Mouse (Mus musculus) hindbrain, embryonic 15.5 days (tissue): Measurements from ENCODE around the gene Crnkl1. TPM values are rescaled to one million over a fixed set of nuclear protein-coding genes. Genes with fewer than 3 reads are reported as not detected.
A peak's percentile ranks its signal among the peaks of the same experiment; 100 is the strongest.

Experiments used
- ATAC-seq: fragments of 200-750 bp; cut with Nextera tagmentation; 2 replicates; pipeline ENCODE4 v1.8.0; 2017; ENCODE audit warnings: low read depth, moderate number of reproducible peaks, moderate TSS enrichment; ENCODE audit not compliant: low FRiP score
- H3K27ac ChIP-seq: fragments of 300-500 bp; sonication (generic); replicated peaks from 2 replicates; pipeline ENCODE4 v1.5.1; 2015; ENCODE audit warnings: mild to moderate bottlenecking, inconsistent platforms
- H3K27me3 ChIP-seq: fragments of 300-500 bp; sonication (generic); 2 replicates; pipeline ENCODE4 v1.6.1; 2015; ENCODE audit warnings: control low read depth, inconsistent platforms
- H3K36me3 ChIP-seq: fragments of 300-500 bp; sonication (generic); 2 replicates; pipeline ENCODE4 v1.6.1; 2015; ENCODE audit warnings: control low read depth, inconsistent platforms
- H3K4me1 ChIP-seq: fragments of 300-500 bp; sonication (generic); replicated peaks from 2 replicates; pipeline ENCODE4 v1.6.1; 2015; ENCODE audit warnings: control low read depth, inconsistent platforms
- H3K4me2 ChIP-seq: fragments of 300-500 bp; sonication (generic); 2 replicates; pipeline ENCODE4 v1.6.1; 2015; ENCODE audit warnings: moderate library complexity, mild to moderate bottlenecking, inconsistent platforms
- H3K4me3 ChIP-seq: fragments of 300-500 bp; sonication (generic); 2 replicates; pipeline ENCODE4 v1.5.1; 2015; ENCODE audit warnings: mild to moderate bottlenecking, inconsistent platforms
- H3K9ac ChIP-seq: fragments of 300-500 bp; sonication (generic); 2 replicates; pipeline ENCODE4 v1.6.1; 2015; ENCODE audit warnings: inconsistent platforms
- H3K9me3 ChIP-seq: fragments of 300-500 bp; sonication (generic); 2 replicates; pipeline ENCODE4 v1.6.1; 2016; ENCODE audit warnings: control low read depth, inconsistent platforms
- WGBS: fragments of 180-500 bp; shearing (Covaris S2); methylation state at CpG from one replicate; pipeline ENCODE4 v1.1.7; 2015; 5-methylcytosine and 5-hydroxymethylcytosine counted together
- polyA plus RNA-seq: library from polyadenylated mRNA; unstranded; fragments of >200 nt; fragmentation: Nextera tagmentation; extraction: Ambion mirVana; gene quantifications from 2 replicates; pipeline ENCODE4 v1.2.1, GENCODE M21; 2015

Gene Crnkl1
- 21.4 and 25.0 TPM in 2 replicates for polyA plus RNA-seq

DNA sequence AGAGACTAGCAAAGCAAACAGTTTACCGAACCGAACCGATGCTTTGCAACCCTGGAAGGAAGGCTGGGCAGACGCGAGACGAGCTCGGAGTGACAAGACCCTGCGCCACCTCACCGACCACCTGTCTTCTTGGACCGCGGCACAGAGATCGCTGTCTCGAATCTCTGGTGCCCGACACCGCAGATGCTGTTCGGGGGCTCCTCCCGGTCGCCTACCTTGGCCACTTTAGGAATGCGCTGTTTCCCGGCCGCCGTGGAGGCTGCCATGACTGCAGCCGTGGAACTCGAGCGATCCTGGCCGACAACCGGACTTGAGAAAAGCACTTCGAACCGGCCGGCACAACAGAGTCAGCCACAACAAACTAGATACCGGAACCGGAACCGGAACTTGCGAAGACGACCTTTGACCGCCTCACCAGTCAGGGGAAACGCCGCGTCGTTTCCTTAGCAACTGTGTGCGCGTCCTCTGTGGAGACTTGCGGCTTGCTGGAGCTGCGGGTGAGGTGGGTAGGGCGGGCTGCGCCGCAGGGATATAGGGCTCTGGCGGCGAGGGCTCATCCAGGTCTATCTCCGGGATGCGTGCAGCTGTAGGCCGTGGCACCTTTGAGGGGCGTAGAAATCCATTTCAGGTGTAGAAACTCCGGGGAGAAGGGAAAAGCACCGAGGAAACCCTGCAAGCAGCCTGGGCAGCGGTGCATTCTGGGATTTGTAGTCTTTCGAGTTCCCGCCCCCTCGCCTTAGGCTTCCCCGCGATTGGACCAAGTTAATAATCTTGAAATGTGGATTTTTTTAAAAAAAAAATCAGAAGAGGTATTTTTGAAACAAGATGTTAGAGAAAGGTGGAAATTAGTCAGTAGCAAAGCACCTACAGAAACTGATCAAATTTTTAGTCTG lies at the start of gene Crnkl1, which contains the start of gene Cfap61:
TSS of gene Crnkl1 (minus strand) at position 676 of the 893 bp plus-strand sequence.
TSS of gene Cfap61 (plus strand) at position 446 of the 893 bp plus-strand sequence.
- Histone ChIP-seq H3K36me3 (peaks cover 25% of the 10 kb centered on the region), H3K9me3 (no peaks in the 10 kb centered on the region), H3K27me3 (no peaks in the 10 kb centered on the region), H3K9ac (peak within 1 kb of the TSS; percentile 61), H3K4me1 (peaks cover 10% of the 10 kb centered on the region), H3K27ac (no peak within 1 kb of the TSS), H3K4me3 (peak within 1 kb of the TSS; percentile 68), H3K4me2 (peak within 1 kb of the TSS; percentile 89)
- WGBS = under 1% methylated on average over 61 of the region's 61 CpGs
- ATAC-seq = peak; percentile 99

DNA sequence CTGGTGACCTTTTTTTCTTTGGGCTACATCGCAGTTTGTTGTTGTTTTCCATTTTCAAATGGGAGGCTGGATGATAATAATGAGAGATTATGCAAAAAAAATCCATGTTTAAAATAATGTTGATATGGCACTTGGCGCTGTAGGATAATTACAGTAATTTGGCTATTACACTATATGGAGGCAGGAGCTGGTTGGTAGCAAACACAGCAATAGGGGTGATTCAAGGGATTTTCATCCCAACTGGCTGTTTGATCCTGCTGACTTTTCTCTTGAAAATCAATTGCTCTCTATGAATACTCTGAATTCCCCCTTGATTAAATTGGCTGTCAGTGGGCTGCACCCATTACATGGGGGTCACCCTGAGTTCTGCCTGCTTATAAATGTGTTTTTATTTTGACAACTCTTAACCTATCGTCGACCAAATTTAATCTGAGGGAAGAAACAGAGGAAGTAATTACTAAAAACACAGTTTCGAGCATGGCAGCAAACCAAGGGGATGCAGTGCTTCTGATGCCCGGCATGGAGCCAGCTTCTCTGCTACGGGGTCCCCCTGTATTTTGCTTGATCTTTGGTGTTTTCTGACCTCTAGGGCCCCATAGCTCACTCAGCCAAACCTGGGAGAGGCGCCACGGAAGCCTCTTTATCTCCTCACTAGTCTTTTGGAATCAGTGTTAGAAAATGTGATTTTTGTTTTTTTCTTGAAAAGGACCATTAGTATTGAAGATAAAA lies 47.7 kb upstream of the Crnkl1 start:
- Histone ChIP-seq H3K9me3 (no peaks in the 10 kb centered on the region), H3K4me2 (no peak overlapping the region), H3K4me3 (no peak overlapping the region), H3K4me1 (peaks cover 12% of the 10 kb centered on the region), H3K27ac (no peak overlapping the region), H3K36me3 (no peaks in the 10 kb centered on the region), H3K9ac (no peak overlapping the region), H3K27me3 (no peaks in the 10 kb centered on the region)
- ATAC-seq = no peak
- 57% methylated on average over 9 of the region's 9 CpGs for WGBS

DNA sequence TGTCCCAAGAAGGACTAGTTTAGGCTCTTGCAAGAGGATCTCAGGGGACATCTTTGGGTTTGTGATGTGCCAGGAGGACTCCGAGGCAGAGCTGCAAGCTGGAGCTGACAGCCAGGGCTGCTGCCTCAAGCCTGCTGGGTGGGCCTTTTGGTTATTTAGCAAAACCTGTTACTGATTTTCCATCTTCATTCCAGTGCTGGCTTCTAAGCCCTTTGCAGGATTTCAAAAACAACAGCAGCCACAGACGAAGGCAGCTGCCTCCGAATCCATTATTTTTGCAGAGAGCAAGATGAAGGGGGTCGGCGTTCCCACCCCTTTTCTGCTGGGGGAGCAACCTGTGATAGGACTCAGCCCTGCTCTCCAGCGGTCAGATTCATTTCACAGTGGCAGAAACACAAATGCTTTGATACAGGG lies 46.9 kb upstream of the Crnkl1 start:
- H3K9me3 ChIP-seq = no peaks in the 10 kb centered on the region
- peak overlapping the region; percentile 46; the same call in 1 of the 2 replicates for H3K27ac ChIP-seq
- no peak for ATAC-seq
- no peaks in the 10 kb centered on the region for H3K36me3 ChIP-seq
- H3K9ac ChIP-seq = no peak overlapping the region
- H3K4me1 ChIP-seq = peaks cover 12% of the 10 kb centered on the region
- no peaks in the 10 kb centered on the region for H3K27me3 ChIP-seq
- no peak overlapping the region for H3K4me3 ChIP-seq
- WGBS = 19% methylated on average over 6 of the region's 6 CpGs
- no peak overlapping the region for H3K4me2 ChIP-seq

DNA sequence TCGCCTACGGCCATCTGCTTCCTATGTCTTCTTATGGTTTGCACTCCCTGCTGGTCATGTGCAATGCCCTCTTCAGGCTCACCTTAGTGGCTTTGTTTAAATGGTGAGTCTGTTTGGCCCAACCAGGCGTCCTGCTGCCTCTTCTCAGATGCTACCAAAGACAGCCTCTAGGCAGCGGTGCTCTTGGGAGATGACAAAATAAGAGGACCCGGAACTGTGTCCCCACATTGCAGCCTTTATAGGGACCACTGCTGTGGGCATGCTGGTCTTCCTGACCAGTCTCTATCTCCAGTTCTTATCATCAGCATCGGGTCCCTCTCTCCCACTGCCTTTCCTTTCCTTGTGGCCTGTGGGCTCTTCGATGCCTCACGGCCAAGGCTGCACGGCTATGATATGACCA lies 46.1 kb upstream of the Crnkl1 start:
- no peak overlapping the region for H3K27ac ChIP-seq
- H3K9ac ChIP-seq = no peak overlapping the region
- peaks cover 12% of the 10 kb centered on the region for H3K4me1 ChIP-seq
- no peak overlapping the region for H3K4me3 ChIP-seq
- H3K36me3 ChIP-seq = no peaks in the 10 kb centered on the region
- ATAC-seq = no peak
- no peaks in the 10 kb centered on the region for H3K27me3 ChIP-seq
- no peak overlapping the region for H3K4me2 ChIP-seq
- WGBS = 77% methylated on average over 9 of the region's 9 CpGs
- no peaks in the 10 kb centered on the region for H3K9me3 ChIP-seq

DNA sequence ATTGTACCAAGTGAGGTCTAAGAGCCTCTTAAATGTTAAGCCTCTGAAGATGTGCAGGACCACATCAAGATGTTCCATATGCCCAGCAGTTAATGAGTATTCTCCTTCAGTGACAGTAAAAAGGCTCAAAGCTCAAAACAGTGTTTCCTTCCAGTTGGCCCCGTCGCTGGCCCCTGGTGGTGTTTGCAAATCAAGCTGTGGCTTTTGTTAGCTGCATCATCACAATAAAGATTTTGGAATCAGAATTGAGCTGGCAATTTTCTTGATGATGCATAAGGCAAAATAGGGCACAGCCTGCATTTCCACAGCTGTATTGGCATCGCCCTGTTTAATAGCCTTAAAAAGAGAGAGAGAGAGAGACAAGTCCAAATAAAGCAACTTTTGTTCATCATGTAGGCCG lies 44.8 kb upstream of the Crnkl1 start:
- Histone ChIP-seq H3K27ac (no peak overlapping the region), H3K4me3 (no peak overlapping the region), H3K9ac (no peak overlapping the region), H3K4me2 (no peak overlapping the region), H3K9me3 (no peaks in the 10 kb centered on the region), H3K4me1 (peaks cover 12% of the 10 kb centered on the region), H3K27me3 (no peaks in the 10 kb centered on the region), H3K36me3 (no peaks in the 10 kb centered on the region)
- no peak for ATAC-seq
- 42% methylated on average over 4 of the region's 4 CpGs for WGBS

DNA sequence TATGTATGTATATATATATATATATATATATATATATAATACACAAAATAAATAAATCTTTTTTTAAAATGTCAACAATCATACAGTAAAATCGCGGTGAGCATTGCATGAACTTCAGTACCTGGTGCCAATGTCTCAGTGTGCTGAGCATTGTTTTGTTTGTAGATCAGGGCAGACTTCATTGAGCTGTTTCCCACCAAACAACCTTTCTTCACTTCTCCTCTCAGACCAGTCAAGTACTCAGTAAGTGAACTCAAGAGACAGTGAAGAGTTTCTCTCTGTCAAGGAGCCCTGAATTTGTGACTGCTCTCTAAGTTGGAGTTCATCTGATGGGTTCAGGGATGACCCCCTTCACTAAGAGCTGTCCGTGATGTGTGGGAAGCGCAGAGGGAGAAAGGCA lies 37.8 kb upstream of the Crnkl1 start:
- H3K27ac ChIP-seq = no peak overlapping the region
- H3K4me1 ChIP-seq = no peaks in the 10 kb centered on the region
- no peak overlapping the region for H3K4me3 ChIP-seq
- H3K36me3 ChIP-seq = no peaks in the 10 kb centered on the region
- no peaks in the 10 kb centered on the region for H3K9me3 ChIP-seq
- ATAC-seq = no peak
- 91% methylated on average over 4 of the region's 4 CpGs for WGBS
- H3K27me3 ChIP-seq = no peaks in the 10 kb centered on the region
- no peak overlapping the region for H3K4me2 ChIP-seq
- no peak overlapping the region for H3K9ac ChIP-seq

DNA sequence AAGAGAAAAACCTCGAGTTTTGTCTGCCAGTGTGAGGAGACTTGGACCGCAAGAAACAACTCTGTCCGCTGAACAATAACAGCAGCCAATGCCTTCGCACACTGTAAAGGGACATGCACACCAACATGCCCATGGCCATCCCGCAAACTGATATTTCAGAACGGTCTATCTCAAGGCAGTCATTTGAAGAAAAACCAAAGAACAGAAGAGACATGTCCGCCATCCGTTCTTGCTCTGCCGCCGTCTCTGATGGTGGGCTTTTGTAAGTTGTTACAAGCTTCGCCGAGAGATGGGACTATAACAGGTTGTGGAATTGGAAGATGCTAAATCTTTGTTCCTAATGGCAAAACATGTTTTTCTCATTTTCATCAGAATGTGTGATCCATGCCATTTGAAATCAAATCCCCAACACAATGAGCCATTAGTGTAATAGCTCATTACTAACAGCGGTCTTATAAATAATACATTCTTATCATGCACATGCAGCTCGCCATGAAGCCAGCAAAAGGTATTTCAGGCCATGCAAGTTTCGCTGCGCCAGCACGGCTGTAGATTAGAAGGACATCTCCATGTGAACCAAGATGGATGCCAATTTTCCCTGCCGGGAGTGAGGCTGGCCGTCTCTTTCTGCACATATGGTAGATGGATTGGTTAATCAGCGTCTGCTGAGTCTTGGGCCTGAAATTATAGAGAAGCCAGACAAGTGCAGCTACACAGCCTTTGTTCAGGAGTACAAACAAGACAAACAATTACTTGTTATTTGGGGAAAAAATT lies 36.6 kb upstream of the Crnkl1 start:
- WGBS = 74% methylated on average over 20 of the region's 20 CpGs
- Histone ChIP-seq H3K36me3 (no peaks in the 10 kb centered on the region), H3K4me2 (no peak overlapping the region), H3K9me3 (no peaks in the 10 kb centered on the region), H3K27me3 (no peaks in the 10 kb centered on the region), H3K9ac (no peak overlapping the region), H3K4me3 (no peak overlapping the region), H3K27ac (peak overlapping the region; percentile 63), H3K4me1 (no peaks in the 10 kb centered on the region)
- peak; percentile 71 for ATAC-seq

DNA sequence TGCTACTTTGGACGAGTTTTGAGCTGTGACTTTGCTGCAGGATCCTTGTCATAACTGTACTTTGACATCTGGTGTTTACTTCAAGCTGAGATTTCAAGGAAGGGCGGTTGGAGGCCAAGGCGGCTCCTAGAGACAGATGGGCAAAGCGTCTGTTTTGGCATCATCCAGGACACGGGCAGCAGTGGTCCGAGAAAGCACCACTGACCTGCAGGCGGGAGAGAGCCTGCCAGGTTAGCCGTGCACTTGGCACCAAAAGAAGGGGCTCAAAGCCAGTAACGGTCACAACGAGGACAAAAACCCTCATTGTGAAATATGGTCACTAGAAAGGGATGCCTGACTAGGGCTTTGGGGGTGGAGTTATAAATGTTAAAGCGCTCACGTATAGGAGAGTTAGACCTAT lies 35.9 kb upstream of the Crnkl1 start:
- Histone ChIP-seq H3K36me3 (no peaks in the 10 kb centered on the region), H3K27me3 (no peaks in the 10 kb centered on the region), H3K27ac (peak overlapping the region; percentile 63), H3K4me1 (no peaks in the 10 kb centered on the region), H3K9me3 (no peaks in the 10 kb centered on the region), H3K4me3 (no peak overlapping the region), H3K4me2 (no peak overlapping the region), H3K9ac (no peak overlapping the region)
- WGBS = 75% methylated on average over 12 of the region's 12 CpGs
- peak; percentile 73 for ATAC-seq

DNA sequence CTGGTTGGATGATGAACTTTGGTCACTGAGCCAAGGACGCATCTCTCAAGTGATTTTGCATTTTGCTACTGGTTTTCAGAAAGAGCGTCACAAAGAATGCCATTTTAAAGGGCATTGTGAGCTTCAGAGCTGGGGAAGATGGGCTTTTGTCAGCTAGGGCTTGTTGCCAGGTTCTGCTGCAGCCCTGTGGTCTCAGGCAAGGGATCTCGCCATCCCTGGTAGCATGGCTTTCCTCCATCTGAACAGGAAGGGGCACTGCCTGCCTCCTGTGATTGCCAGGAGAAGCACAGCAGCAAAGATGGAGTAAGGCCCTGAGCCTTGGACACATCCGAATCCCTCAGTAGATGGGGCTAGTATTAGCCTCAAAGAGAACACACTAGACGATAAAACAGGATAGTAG lies 27.0 kb upstream of the Crnkl1 start:
- Histone ChIP-seq H3K4me3 (no peak overlapping the region), H3K9ac (no peak overlapping the region), H3K27ac (no peak overlapping the region; the same call in 1 of the 2 replicates), H3K4me1 (no peaks in the 10 kb centered on the region), H3K9me3 (no peaks in the 10 kb centered on the region), H3K36me3 (no peaks in the 10 kb centered on the region), H3K4me2 (no peak overlapping the region), H3K27me3 (no peaks in the 10 kb centered on the region)
- WGBS = 78% methylated on average over 5 of the region's 5 CpGs
- ATAC-seq = no peak

DNA sequence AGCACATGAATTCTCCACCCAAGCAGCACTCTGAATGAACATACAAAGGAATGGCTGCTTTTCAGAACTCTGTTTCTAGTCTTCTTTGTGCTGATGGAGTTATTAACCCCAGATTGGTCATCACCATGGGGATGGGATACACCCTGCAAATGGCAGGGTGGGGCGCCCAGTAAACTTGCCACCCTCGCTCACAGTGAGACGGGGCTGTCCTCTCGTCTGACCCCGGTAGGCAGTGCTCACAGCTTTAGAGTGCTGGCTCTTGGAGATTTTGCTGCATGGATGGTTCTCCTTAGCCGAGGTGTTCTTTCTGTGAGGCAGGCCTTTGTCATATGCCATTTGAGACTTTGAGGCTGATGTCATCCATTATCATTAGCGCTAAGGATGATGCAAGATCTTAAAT lies 23.7 kb upstream of the Crnkl1 start:
- H3K9me3 ChIP-seq = no peaks in the 10 kb centered on the region
- no peak overlapping the region for H3K4me3 ChIP-seq
- 0 out of 2 replicates have a peak, but pooled peaks have one; percentile 36 for ATAC-seq
- no peak overlapping the region for H3K27ac ChIP-seq
- H3K36me3 ChIP-seq = no peaks in the 10 kb centered on the region
- WGBS = 36% methylated on average over 7 of the region's 7 CpGs
- H3K4me2 ChIP-seq = no peak overlapping the region
- H3K9ac ChIP-seq = no peak overlapping the region
- no peaks in the 10 kb centered on the region for H3K4me1 ChIP-seq
- H3K27me3 ChIP-seq = no peaks in the 10 kb centered on the region

DNA sequence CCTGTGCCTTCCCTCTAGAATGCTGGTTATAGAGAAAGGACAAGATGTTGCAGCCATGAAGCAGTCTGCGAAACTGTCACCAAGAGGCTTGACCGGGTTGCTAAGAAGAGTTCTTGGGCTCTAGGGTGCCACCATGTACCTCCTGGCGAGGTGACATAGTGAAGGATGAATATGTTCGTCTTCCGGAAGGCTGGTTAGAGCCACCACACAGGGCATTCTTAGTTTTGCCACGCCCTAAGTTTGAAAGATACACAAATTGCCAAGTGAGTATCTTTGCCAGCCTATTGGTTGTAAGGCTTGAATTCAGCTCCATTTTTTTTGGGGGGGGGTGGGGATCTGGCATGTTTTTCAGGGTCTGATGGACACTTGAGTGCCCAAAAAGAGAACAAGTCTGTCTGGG lies 23.3 kb upstream of the Crnkl1 start:
- no peak overlapping the region for H3K27ac ChIP-seq
- no peaks in the 10 kb centered on the region for H3K36me3 ChIP-seq

More for the DNA sequence above, 23.3 kb upstream of the Crnkl1 start:
- Histone ChIP-seq H3K4me2 (no peak overlapping the region), H3K4me1 (no peaks in the 10 kb centered on the region), H3K9me3 (no peaks in the 10 kb centered on the region), H3K9ac (no peak overlapping the region), H3K4me3 (no peak overlapping the region), H3K27me3 (no peaks in the 10 kb centered on the region)
- ATAC-seq = 0 out of 2 replicates have a peak, but pooled peaks have one; percentile 2
- 40% methylated on average over 6 of the region's 6 CpGs for WGBS
